Mouse (Mus musculus) neutrophil, adult 5-6 weeks (primary cell): ENCODE results near the gene Slc25a3. TPM values are rescaled to one million over a fixed set of nuclear protein-coding genes. Genes with fewer than 3 reads are reported as not detected.

Experiments
- ATAC-seq: fragments of 151-379, 151-347 bp; 2 replicates; pipeline ENCODE4 v1.8.0; 2017; ENCODE audit warnings: mild to moderate bottlenecking, moderate TSS enrichment; ENCODE audit not compliant: insufficient number of reproducible peaks, poor library complexity, low FRiP score, severe bottlenecking; ENCODE audit errors: extremely low read depth
- total RNA-seq: library from RNA; stranded (forward); fragments of 200-1000 nt; gene quantifications from 2 replicates; pipeline ENCODE4 v1.2.3, GENCODE M21; 2017

Slc25a3 gene
- total RNA-seq: 245 and 253 TPM in 2 replicates

DNA sequence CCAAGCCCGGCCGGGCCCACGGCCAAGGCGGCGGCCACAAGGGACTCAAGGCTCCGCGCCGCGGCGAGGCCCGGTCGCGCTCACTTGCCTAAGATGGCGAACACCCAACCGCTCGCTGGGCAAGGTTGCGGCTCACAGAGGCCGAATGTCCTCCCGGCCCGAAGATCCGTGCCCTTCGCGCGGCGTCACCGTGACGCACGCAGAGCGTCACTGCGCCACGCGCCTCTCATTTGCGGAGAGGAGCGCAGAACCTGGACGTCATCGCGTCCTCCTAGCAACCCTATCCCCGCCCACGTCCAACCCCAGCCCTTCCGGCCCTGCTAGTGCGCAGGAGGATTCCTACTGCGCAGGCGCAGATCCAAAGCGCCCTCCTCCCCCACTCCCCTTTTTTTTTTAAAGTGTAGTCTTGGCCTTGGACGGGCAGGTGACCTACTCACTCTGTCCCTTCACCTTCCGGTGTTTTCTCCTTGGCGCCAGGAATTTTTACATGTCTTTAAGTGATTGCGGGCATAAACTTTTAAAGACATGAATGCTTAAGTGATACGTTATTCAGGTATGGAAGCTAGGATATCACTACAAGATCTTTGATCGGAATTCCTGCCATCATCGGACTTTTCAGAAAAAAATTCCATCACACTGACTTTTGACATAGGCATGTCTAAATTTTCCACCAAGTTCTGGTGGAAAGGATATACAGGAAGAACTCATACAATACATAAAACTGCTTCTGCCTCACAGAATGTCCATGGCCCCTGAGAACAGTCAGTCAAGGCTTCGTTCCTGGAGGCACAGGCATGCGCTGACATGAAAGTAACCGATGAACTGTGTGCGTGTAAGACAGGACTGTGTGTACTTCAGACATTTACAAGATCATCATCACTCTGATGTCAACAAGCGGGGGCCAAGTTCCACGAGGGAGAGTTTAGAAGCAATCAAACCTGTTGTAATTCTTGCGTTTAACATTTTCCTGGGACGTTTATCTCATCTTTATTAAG, at the start of gene Slc25a3:
Gene Slc25a3 (minus strand): TSS at position 232 of the 995 bp plus-strand sequence.
- ATAC-seq: peak; percentile 99

DNA sequence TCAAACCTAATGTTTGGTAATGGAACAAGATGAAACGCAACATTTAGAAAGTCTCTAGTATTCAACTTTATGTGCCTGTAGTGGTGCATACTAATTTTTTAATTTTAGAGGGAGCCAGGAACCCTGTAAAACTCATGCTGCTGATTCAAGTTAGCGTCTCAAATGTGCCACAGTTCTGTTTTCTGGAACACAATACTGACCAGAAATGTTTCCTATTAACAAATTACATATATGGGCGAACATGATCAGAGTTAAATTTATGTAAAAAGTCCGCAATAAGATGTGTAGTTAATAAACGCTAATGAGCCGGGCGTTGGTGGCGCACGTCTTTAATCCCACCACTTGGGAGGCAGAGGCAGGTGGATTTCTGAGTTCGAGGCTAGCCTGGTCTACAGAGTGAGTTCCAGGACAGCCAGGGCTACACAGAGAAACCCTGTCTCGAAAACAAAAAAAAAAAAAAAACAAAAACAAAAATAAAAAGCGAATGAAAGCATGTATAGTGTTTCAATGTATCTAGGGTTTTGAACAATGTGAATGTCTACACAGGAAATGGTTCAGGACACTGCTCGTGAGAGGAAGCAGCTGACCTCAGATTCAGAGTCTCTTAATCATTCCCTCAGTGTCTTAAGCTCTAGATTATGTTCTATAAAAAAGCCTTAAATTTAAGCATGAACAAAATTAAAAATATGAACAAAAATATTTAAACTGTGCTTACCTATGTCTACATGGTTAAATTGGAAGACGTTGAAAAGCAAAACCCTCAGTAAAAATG, 48.7 kb upstream of the Slc25a3 start:
- no peak for ATAC-seq

DNA sequence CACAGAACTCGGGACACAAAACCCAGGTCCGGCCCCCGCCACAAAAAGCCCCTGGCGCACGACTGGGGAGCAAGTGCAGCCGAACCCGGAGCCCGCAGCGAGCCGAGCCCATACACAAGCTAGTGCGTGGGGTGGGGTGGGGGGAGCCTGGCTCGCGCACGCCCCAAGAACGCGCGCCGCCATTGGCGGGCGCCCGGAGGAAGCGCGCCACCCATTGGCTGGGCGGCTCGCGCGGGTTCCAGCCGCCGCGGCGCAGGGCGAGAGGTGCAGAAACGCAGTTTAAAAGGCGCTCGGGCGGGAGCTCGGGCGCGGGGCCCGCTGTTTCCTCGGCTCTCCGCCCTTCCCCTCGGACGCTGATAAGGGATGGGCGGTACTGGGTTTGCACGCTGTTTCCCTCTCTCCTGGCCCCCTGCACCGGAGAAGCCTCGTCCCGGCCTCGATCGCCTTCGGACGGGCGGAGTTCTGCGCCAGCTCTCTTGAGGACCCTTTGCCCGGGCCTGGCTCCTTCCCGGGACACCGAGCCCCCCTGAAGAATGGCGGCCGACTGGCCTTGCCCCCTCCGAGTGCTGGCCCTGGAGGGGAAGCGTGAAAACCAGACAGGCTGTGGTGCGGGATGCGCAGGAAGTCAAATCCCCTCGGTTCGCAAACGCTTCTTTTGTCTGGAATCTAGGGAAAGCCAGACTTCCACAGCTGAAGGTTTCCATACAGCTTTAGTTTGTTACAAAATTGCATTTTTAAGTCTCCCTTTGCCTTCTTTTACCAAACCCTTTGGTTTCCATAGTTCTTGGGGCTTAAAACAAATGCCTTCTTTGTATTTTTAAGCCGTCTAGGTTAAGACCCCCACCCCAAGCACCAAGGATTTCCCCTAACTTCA, 47.8 kb upstream of the Slc25a3 start:
- ATAC-seq: peak; percentile 69

DNA sequence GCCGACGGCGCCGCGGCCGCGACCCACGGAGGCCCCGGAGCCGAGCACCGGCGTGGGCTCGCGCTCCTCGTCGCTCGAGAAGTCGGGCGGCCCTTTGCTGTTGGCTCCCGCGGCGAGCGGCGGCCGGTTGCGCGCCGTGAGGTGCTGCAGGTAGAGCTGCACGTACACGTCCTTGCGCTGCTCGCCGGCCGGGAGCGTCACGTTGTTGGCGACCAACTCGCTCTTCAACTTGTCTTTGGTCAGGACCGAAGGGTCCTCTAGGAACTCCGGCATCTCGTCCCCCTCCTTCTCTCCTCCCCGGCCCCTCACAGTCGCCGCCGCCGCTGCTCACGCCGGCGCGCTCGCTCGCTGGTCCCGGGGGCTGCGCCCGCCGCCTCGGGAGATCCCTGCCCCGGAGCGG, 47.2 kb upstream of the Slc25a3 start:
- no peak for ATAC-seq

DNA sequence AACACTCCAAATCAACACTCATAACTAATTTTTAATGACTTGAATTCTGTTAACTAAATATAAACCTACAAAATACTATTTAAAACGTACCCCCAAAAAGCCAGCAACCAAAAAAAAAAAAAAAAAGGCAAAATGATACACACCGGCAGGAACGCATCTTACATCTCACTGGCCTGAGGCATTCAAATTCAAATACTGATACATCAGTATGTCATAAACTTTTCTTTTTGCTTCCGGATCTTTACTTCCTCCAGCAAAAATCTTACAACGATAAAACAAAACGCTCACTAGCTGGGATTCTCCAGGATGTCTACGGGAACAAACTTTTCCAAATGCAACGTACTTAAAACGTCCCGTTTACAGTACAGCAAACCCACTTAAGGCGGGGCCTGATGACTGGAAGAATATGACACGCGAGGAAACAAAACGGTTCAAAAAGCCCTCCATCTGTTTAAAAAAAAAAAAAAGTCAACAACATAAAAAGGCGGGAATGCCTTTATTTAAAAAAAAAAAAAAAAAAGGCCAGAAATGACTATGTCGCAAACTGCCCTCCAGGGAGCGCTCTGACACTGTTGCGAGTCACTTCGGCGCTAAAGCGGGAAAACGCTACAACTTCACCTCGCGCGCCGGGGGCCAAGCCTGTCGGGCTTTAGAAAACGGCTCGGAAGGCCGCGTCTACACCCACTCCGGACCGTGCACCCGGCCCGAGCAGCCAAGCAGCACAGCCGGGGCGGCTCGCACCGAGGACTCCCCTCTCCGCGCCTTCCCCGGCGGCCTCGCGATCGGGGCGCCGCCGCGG, 46.5 kb upstream of the Slc25a3 start:
- ATAC-seq: peak; percentile 76

DNA sequence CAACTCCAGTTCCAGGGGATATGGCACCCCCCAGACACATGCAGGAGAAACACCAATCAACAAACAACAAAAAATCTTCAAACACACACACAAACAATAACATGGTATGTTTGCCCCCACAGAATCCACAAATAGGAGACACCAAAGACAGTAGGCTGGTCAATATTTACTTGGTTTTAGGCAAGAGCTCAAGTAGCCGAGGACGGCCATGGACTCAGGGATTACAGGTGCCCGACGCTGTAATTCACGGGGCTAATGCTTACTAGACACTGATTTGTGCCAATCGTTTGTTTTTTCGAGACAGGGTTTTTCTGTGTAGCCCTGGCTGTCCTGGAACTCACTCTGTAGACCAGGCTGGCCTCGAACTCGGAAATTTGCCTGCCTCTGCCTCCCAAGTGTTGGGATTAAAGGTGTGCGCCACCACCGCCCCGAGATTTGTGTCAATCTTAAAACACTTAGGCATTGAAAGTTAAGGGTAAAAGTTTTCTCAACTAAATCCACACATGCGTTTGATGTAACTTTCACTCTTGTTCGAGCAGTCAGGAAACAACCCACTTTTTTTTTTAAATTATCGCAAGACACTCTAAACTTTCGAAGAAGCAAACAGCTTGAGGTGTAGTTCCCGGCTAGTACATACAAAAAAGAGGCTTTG, 45.7 kb upstream of the Slc25a3 start:
- no peak for ATAC-seq

GRCm38 (mm10) chr10:91167352-91167751, 43.5 kb upstream of the Slc25a3 start:
- no peak for ATAC-seq

- ATAC-seq: peak; percentile 76
Observed at GRCm38 (mm10) chr10:91166890-91167289, 43.0 kb upstream of the Slc25a3 start.

DNA sequence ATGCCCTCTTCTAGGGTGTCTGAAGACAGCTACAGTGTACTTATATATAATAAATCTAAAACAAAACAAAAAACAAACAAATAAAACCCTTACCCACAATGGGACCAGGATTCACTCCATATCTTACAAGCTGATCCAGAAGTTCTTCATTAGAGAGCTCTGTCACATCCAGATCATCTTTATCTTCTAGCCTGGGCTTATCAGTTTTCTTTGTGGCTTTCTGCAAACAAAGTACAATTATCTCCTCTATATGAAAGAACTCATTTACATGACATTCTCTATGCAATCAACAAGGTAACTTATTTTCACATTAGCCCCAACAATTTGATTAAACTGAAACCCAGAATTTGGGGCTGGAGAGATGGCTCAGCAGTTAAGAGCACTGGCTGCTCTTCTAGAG, 42.0 kb upstream of the Slc25a3 start:
- ATAC-seq: no peak

DNA sequence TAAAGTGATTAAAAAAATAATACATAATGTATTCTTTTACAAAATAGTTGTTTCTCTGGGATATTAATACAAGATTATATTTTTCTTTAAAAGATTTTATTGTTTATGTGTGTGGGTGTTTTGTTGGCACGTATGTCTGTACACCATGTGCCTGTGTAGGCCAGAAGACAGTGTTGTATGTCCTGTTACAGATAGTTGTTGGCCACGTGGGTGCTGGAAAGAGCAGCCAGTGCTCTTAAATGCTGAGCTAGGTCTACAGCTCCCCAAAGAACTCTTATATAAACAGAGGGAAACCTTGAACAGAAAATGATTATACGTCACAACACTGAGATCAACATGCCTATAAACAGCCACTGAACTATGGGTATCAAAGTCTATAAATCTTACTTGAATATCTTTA, 40.6 kb upstream of the Slc25a3 start:
- ATAC-seq: no peak

DNA sequence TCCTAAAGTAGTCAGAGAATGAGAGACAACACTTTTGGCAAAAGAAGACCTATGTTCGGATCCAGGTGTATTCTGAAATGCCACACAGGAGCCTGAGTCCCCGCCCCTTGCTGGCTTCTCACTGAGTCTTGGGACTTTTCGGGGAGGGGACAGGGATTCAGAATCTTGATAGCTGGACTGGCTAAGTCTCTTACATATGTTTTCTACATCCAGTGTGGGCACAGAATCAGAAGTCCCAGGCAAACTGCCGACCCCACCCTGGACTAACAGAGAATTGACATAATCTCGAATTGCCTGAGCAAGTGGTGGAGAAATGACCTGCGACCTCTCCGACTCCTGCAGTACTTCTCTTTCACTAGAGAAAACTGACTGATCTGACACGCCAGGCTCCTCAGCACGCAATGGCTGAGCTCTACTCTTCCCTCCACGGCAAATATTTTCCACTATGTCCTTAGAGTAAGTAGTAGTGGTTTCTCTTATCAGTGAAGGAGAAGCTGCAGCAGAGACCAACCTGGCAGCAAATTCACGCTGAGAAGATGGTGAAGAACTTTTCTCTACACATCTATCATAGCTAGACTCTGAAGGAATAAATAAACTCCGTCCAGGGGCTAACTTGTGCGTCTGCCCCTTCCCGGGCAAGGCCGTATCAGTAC, 38.8 kb upstream of the Slc25a3 start:
- no peak for ATAC-seq

- no peak for ATAC-seq
Observed at GRCm38 (mm10) chr10:91162077-91162476, 38.2 kb upstream of the Slc25a3 start.

- no peak for ATAC-seq
Observed at GRCm38 (mm10) chr10:91161006-91161405, 37.1 kb upstream of the Slc25a3 start.

DNA sequence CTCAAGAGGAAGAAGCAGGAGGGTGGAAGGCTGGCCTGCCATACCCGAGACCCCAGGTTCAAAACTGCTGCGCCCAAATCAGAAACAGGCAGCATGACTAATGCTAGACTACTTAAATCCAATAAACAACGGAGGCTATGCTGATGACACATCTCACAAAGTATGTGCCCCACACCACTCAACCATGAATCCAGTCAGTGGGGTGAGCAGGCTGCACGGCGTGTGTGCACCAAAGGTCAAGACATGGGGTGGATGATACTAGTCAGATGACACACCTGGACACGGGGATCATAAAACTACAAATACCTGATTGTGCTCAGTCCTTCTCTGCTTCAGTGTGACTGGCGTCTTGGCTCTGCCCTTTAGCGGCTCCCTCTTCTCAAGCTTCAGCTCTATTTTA, 34.6 kb upstream of the Slc25a3 start:
- no peak for ATAC-seq

DNA sequence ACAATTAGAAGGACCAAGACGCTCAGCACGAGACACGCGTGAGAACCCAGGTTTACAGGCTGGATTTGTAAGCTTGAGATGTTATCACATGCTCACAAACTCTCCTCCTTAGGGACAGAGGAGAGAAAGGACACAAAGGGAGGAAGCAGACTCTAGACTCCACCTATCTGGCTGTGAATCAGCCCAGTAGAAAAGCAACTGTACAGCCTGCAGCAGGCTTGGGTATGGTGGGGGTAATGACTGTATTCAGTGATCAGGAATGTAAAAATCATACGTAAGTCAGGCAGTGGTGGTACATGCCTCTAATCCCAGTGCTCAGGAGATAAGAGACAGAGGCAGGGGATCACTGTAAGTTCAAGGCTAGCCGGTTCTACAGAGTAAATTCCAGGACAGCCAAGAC, 32.5 kb upstream of the Slc25a3 start:
- ATAC-seq: no peak

GRCm38 (mm10) chr10:91153894-91154503, 30.1 kb upstream of the Slc25a3 start:
- ATAC-seq: no peak

DNA sequence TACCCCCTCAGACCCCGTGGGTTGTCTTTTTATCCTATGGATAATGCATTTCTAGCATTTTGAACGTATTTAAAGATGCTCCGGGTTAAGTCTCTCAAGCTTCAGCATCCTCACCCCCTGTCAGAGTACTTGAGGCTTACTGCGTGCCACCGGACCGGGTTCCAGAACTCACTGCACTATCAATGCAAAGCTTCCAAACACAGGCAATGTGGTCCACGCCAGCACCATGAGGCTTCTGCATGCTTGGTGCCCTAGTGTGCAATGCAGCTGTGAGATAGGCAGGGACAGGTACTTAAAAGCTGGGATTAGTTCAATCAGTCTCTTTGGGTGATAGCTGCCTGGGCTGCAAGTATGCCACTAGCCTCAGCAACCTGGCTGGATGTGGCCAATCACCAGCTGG, 21.6 kb upstream of the Slc25a3 start:
- ATAC-seq: no peak
